In genomic region chr6:43537252-43537870, GRCm38 (mm10) we compare ENCODE assay signal across 21 mouse cellular contexts.
DNase-seq lines count a peak whose midpoint lies in the region; ATAC-seq lines count a peak whose summit lies in the region.
"Had no signal": no experiment of that assay in that cellular context is flagged by ENCODE, and none has a peak within 500 bp of the region (broad histone marks: within the 10 kb centered on the region; RNA-seq: fewer than 3 reads in every experiment).

No protein-coding gene starts in this region.

- H3K27me3 ChIP-seq in embryonic facial prominence, embryonic 14.5 days (replicated peaks; ENCODE audit: control insufficient read depth, insufficient read depth, low read length), result no peaks in the 10 kb centered on the region
- H3K27me3 ChIP-seq in embryonic facial prominence, embryonic 10.5 days (replicated peaks; ENCODE audit: low read depth, poor library complexity, severe bottlenecking), result no peaks in the 10 kb centered on the region
- H3K27me3 ChIP-seq in lung, embryonic 16.5 days (ENCODE audit: control insufficient read depth, insufficient read depth, low read depth, low read length), result no peaks in the 10 kb centered on the region
- H3K27me3 ChIP-seq: embryonic facial prominence, embryonic 13.5 days; forebrain, embryonic 13.5 days; heart, embryonic 12.5 days; Patski had no signal

- H3K4me2 ChIP-seq in embryonic facial prominence, embryonic 14.5 days (ENCODE audit: low read depth, low read length), result no peak overlapping the region
- H3K4me2 ChIP-seq in lung, embryonic 16.5 days (ENCODE audit: low read depth, low read length), result no peak overlapping the region
- H3K4me2 ChIP-seq: embryonic facial prominence, embryonic 13.5 days; forebrain, embryonic 13.5 days; heart, embryonic 12.5 days; hindbrain, embryonic 14.5 days had no signal

- no peak overlapping the region for H3K4me3 ChIP-seq in embryonic facial prominence, embryonic 14.5 days (ENCODE audit: low read depth, low read length)
- no peak overlapping the region for H3K4me3 ChIP-seq in embryonic facial prominence, embryonic 10.5 days
- no peak overlapping the region for H3K4me3 ChIP-seq in lung, embryonic 16.5 days (ENCODE audit: low read length)
- H3K4me3 ChIP-seq: embryonic facial prominence, embryonic 13.5 days; forebrain, embryonic 13.5 days; heart, embryonic 12.5 days; hindbrain, embryonic 10.5 days had no signal

- no peaks in the 10 kb centered on the region for H3K9me3 ChIP-seq in embryonic facial prominence, embryonic 14.5 days (ENCODE audit: control insufficient read depth, low read length)
- no peaks in the 10 kb centered on the region for H3K9me3 ChIP-seq in embryonic facial prominence, embryonic 10.5 days
- H3K9me3 ChIP-seq in lung, embryonic 16.5 days (ENCODE audit: control insufficient read depth, low read length), result no peaks in the 10 kb centered on the region
- H3K9me3 ChIP-seq: embryonic facial prominence, embryonic 13.5 days; forebrain, embryonic 13.5 days; heart, embryonic 12.5 days; hindbrain, embryonic 10.5 days had no signal

- H3K27ac ChIP-seq in embryonic facial prominence, embryonic 14.5 days (replicated peaks; ENCODE audit: low read depth, low read length), result no peak overlapping the region
- H3K27ac ChIP-seq in embryonic facial prominence, embryonic 10.5 days (replicated peaks), result no peak overlapping the region
- H3K27ac ChIP-seq in lung, embryonic 16.5 days (ENCODE audit: low read length), result peak overlapping the region; percentile 49; the same call in 1 of the 2 replicates
- H3K27ac ChIP-seq: embryonic facial prominence, embryonic 13.5 days; forebrain, embryonic 13.5 days; hindbrain, embryonic 10.5 days; hindbrain, embryonic 14.5 days had no signal

- H3K4me1 ChIP-seq in embryonic facial prominence, embryonic 14.5 days (ENCODE audit: control insufficient read depth, insufficient read depth, low read length), result no peaks in the 10 kb centered on the region
- H3K4me1 ChIP-seq in embryonic facial prominence, embryonic 10.5 days, result no peaks in the 10 kb centered on the region
- peaks cover 5% of the 10 kb centered on the region; the same call in 1 of the 2 replicates for H3K4me1 ChIP-seq in lung, embryonic 16.5 days (replicated peaks; ENCODE audit: control insufficient read depth, insufficient read depth, low read length)
- H3K4me1 ChIP-seq: embryonic facial prominence, embryonic 13.5 days; forebrain, embryonic 13.5 days; heart, embryonic 12.5 days; hindbrain, embryonic 10.5 days had no signal

- no peaks in the 10 kb centered on the region for H3K36me3 ChIP-seq in embryonic facial prominence, embryonic 14.5 days (ENCODE audit: control insufficient read depth, insufficient read depth, low read length)
- H3K36me3 ChIP-seq in embryonic facial prominence, embryonic 10.5 days (replicated peaks), result no peaks in the 10 kb centered on the region
- H3K36me3 ChIP-seq in lung, embryonic 16.5 days (ENCODE audit: control insufficient read depth, insufficient read depth, low read length), result no peaks in the 10 kb centered on the region
- H3K36me3 ChIP-seq: embryonic facial prominence, embryonic 13.5 days; heart, embryonic 12.5 days; hindbrain, embryonic 10.5 days had no signal

- peak; percentile 23 for DNase-seq in embryonic facial prominence, embryonic 14.5 days (ENCODE audit: low spot score)
- no peak for DNase-seq in embryonic facial prominence, embryonic 10.5 days (ENCODE audit: low spot score)
- no peak for DNase-seq in lung, postnatal 10 days
- peak; percentile 22 for DNase-seq in ES-CJ7 (ENCODE audit: low read depth, low spot score)
- peak; percentile 29 for DNase-seq in adipocyte (ENCODE audit: low spot score)
- DNase-seq in cerebellum, adult 11-12 months, result no peak
- DNase-seq: adrenal gland, postnatal 10 days; B cell, adult 2 months; cerebellum, adult 11 months; cerebellum, adult 9-10 months; cerebellum, postnatal 25 days; forebrain, postnatal 0 days; gastrocnemius, postnatal 25 days had no signal

- ATAC-seq in embryonic facial prominence, embryonic 14.5 days (ENCODE audit: low read depth), result no peak
- peak; percentile 90 for ATAC-seq in lung, embryonic 16.5 days (ENCODE audit: low read depth)
- ATAC-seq: CD4-positive, CD25-positive, alpha-beta regulatory T cell, adult 4 months; forebrain, embryonic 13.5 days; forebrain, postnatal 0 days; Patski had no signal

- no peak overlapping the region for H3K9ac ChIP-seq in embryonic facial prominence, embryonic 14.5 days (ENCODE audit: low read depth, low read length)
- H3K9ac ChIP-seq in lung, embryonic 16.5 days (ENCODE audit: low read length), result no peak overlapping the region
- H3K9ac ChIP-seq: embryonic facial prominence, embryonic 13.5 days; forebrain, embryonic 13.5 days; forebrain, postnatal 0 days; heart, embryonic 12.5 days; hindbrain, embryonic 14.5 days had no signal

- WGBS in embryonic facial prominence, embryonic 14.5 days, result 66% methylated on average over 2 of the region's 2 CpGs
- 90% methylated on average over 2 of the region's 2 CpGs for WGBS in embryonic facial prominence, embryonic 10.5 days
- 64% methylated on average over 2 of the region's 2 CpGs for WGBS in lung, embryonic 16.5 days

Comparison
In these comparisons a context has a peak if more than half of its experiments do, and no peak if none do; other contexts are left out.
1. DNase-seq: peak in embryonic facial prominence, embryonic 14.5 days (single experiment), ES-CJ7 (single experiment) and adipocyte (single experiment); none in embryonic facial prominence, embryonic 10.5 days (single experiment), lung, postnatal 10 days (single experiment) and cerebellum, adult 11-12 months (single experiment).